Mouse (Mus musculus) frontal cortex, postnatal 36 days (tissue): ENCODE data around the gene Rbmy.
"Not testable (repeated sequence)": the region's sequence is repeated elsewhere in the genome, so short reads cannot be mapped to it uniquely, and the experiment has no call there.

Source experiments
- DNase-seq, 2 experiments: peaks; one replicate each; pipeline ENCODE4 v3.0.0; 2022; ENCODE audit warnings: low spot score in 2 of 2

Gene Rbmy

DNA sequence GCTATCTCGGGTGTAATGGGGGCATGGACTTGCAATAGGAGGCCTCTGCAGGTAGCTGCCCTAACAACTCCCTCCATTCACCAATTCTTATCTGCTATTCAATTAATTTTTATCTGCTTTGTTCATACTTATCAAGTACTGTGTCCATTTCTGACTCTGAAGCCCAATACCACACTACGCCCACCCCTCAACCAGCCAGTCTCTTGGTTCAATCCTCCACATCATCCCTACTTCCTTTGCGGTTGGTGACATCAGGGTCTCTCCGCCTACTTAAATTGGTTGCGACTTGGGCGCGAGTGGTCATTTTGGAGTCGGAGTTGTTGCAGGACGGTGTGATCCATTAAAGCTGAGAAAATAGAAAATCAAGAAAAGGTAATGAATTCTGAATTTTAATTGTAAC lies at the start of gene Rbmy, which contains the start of gene Gm10256:
Rbmy (plus strand) TSS at position 301 of the 400 bp plus-strand sequence.
Gm10256 (plus strand) TSS at position 320 of the 400 bp plus-strand sequence.
- not testable (repeated sequence) for DNase-seq

DNA sequence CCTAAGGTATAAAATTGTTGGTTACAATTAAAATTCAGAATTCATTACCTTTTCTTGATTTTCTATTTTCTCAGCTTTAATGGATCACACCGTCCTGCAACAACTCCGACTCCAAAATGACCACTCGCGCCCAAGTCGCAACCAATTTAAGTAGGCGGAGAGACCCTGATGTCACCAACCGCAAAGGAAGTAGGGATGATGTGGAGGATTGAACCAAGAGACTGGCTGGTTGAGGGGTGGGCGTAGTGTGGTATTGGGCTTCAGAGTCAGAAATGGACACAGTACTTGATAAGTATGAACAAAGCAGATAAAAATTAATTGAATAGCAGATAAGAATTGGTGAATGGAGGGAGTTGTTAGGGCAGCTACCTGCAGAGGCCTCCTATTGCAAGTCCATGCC lies 34.4 kb upstream of the Rbmy start, which contains the start of gene Gm4064:
Gm4064 (minus strand) TSS at position 101 of the 400 bp plus-strand sequence.
- not testable (repeated sequence) for DNase-seq
